Mouse (Mus musculus) lung, postnatal 0 days (tissue): Measurements from ENCODE around the gene Ccdc34. TPM values are rescaled to one million over a fixed set of nuclear protein-coding genes. Genes with fewer than 3 reads are reported as not detected.

Source experiments
- ATAC-seq: fragments of 200-750 bp; cut with Nextera tagmentation; 2 replicates; pipeline ENCODE4 v1.8.0; 2017; ENCODE audit warnings: moderate library complexity
- DNase-seq: peaks from one replicate; pipeline ENCODE4 v3.0.0-alpha.2; 2016; ENCODE audit warnings: low spot score
- H3K27ac ChIP-seq: fragments of 300-500 bp; sonication (generic); 2 replicates; pipeline ENCODE4 v1.5.1; 2014; ENCODE audit warnings: antibody characterized with exemption, mild to moderate bottlenecking, low read length, mixed read lengths
- H3K27me3 ChIP-seq: fragments of 300-500 bp; sonication (generic); replicated peaks from 2 replicates; pipeline ENCODE4 v1.6.1; 2014; ENCODE audit warnings: low read length, mixed read lengths; ENCODE audit not compliant: insufficient read depth
- H3K36me3 ChIP-seq: fragments of 300-500 bp; sonication (generic); 2 replicates; pipeline ENCODE4 v1.6.1; 2014; ENCODE audit warnings: low read length, mixed read lengths; ENCODE audit not compliant: insufficient read depth
- H3K4me1 ChIP-seq: fragments of 300-500 bp; sonication (generic); 2 replicates; pipeline ENCODE4 v1.6.1; 2014; ENCODE audit warnings: antibody characterized with exemption, low read depth, low read length, mixed read lengths; ENCODE audit not compliant: insufficient read depth
- H3K4me2 ChIP-seq: fragments of 300-500 bp; sonication (generic); replicated peaks from 2 replicates; pipeline ENCODE4 v1.6.1; 2014; ENCODE audit warnings: low read depth, mild to moderate bottlenecking, low read length, moderate library complexity, mixed read lengths
- H3K4me3 ChIP-seq: fragments of 300-500 bp; sonication (generic); 2 replicates; pipeline ENCODE4 v1.5.1; 2014; ENCODE audit warnings: low read depth, low read length
- H3K9ac ChIP-seq: fragments of 300-500 bp; sonication (generic); replicated peaks from 2 replicates; pipeline ENCODE4 v1.6.1; 2014; ENCODE audit warnings: low read depth, mild to moderate bottlenecking
- H3K9me3 ChIP-seq: fragments of 300-500 bp; sonication (generic); 2 replicates; pipeline ENCODE4 v1.6.1; 2016; ENCODE audit warnings: low read length, mixed read lengths
- CTCF ChIP-seq: IDR thresholded peaks from 2 replicates; pipeline ENCODE4 v1.5.1; 2016; ENCODE audit warnings: antibody characterized with exemption, mild to moderate bottlenecking
- EP300 ChIP-seq: IDR thresholded peaks from 2 replicates; pipeline ENCODE4 v1.6.1; 2016; ENCODE audit warnings: antibody characterized with exemption, mild to moderate bottlenecking, control low read depth
- WGBS: fragments of 180-500 bp; shearing (Covaris S2); extraction: QIAGEN DNeasy Blood & Tissue Kit; methylation state at CpG from one replicate; pipeline ENCODE4 v1.1.7; 2014; 5-methylcytosine and 5-hydroxymethylcytosine counted together
- polyA plus RNA-seq: library from polyadenylated mRNA; unstranded; fragments of >200 nt; fragmentation: Nextera tagmentation; extraction: Ambion mirVana; gene quantifications from 2 replicates; pipeline ENCODE4 v1.2.1, GENCODE M21; 2015

Ccdc34 gene
- polyA plus RNA-seq, 1 experiment from 2014 or later: 10.4 TPM

- no peak overlapping the region for H3K9ac ChIP-seq
- H3K27ac ChIP-seq: no peak overlapping the region
- H3K36me3 ChIP-seq: no peaks in the 10 kb centered on the region
- H3K4me1 ChIP-seq: no peaks in the 10 kb centered on the region
- H3K4me3 ChIP-seq: no peak overlapping the region
- TF ChIP-seq EP300: no peak
- no peak for TF ChIP-seq CTCF
- no peak overlapping the region for H3K4me2 ChIP-seq
- DNase-seq: no peak
- ATAC-seq: no peak
- 90% methylated on average over 7 of the region's 7 CpGs for WGBS
- no peaks in the 10 kb centered on the region for H3K27me3 ChIP-seq
- H3K9me3 ChIP-seq: no peaks in the 10 kb centered on the region
Observed at GRCm38 (mm10) chr2:109974807-109975206, 42.8 kb upstream of the Ccdc34 start.

DNA sequence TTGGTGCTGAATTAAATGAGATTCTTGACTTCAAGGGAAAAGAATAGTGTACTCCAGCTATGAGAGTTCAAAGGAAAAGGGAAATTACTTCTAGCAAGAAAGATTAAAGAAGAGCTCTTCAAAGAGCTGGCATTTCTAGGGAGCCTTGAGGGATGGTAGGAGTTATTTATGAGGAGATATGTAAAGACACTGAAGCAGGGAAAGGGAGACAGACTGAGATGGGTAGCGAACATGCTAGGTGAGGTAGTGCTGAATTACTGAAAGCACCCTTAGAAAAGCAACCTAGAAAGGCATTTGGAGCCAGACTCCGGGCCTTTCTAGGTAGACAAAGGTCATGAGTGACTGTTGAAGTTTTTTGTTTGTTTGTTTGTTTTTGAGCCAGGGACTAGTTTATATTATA, 41.4 kb upstream of the Ccdc34 start:
- no peak for ATAC-seq
- Histone ChIP-seq H3K27me3 (no peaks in the 10 kb centered on the region), H3K4me2 (no peak overlapping the region), H3K27ac (no peak overlapping the region), H3K4me3 (no peak overlapping the region), H3K36me3 (no peaks in the 10 kb centered on the region), H3K9ac (no peak overlapping the region), H3K4me1 (no peaks in the 10 kb centered on the region), H3K9me3 (no peaks in the 10 kb centered on the region)
- no peak for TF ChIP-seq CTCF
- TF ChIP-seq EP300: no peak
- WGBS: 88% methylated on average over 2 of the region's 2 CpGs
- DNase-seq: no peak

DNA sequence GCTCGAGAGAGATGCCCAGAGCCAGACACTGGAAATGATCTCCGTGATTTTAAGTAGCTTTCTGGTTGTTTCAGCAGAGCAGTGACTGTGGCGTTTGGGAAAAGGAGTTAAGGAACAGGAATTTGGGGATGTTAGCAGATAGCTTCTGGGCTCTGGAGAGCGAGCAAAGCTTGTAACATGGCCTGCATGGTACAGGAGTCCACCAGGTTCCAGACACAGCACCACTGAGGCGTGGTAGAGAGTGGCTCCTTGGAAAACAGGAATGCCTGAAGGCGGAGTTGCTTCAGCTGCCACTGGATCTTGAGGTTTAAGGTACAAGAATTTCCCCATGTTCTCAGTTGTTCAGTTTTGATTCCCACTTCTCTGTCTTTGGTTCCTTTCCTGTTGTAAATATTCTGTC, 40.3 kb upstream of the Ccdc34 start:
- 84% methylated on average over 6 of the region's 6 CpGs for WGBS
- DNase-seq (no peak), ATAC-seq (no peak)
- H3K27ac ChIP-seq: no peak overlapping the region
- H3K9me3 ChIP-seq: no peaks in the 10 kb centered on the region
- TF ChIP-seq EP300: no peak
- no peak for TF ChIP-seq CTCF
- no peaks in the 10 kb centered on the region for H3K27me3 ChIP-seq
- H3K36me3 ChIP-seq: no peaks in the 10 kb centered on the region
- no peaks in the 10 kb centered on the region for H3K4me1 ChIP-seq
- H3K4me3 ChIP-seq: no peak overlapping the region
- H3K4me2 ChIP-seq: no peak overlapping the region
- H3K9ac ChIP-seq: no peak overlapping the region

DNA sequence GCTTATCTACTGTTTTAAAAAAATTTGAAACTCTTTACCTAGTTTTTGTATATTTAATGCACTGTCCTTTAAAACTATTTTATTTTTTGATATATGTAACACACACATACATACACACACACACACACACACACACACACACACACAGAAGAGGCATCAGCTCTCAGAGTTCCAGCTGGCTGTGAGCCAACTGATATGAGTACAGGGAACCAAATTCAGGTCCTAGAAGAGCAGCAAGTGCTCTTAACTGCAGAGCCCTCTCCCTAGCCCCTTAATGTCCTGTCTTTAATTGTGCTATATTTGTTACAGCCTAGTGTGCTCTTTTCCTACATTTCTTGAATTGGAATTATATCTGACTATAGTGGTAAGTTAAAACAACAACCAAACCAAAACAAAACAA, 38.4 kb upstream of the Ccdc34 start:
- H3K4me2 ChIP-seq: no peak overlapping the region
- no peak overlapping the region for H3K27ac ChIP-seq
- H3K4me3 ChIP-seq: no peak overlapping the region
- no peak for DNase-seq
- H3K27me3 ChIP-seq: no peaks in the 10 kb centered on the region
- H3K36me3 ChIP-seq: no peaks in the 10 kb centered on the region
- TF ChIP-seq EP300 (no peak), CTCF (no peak)
- H3K9me3 ChIP-seq: no peaks in the 10 kb centered on the region
- ATAC-seq: no peak
- no peaks in the 10 kb centered on the region for H3K4me1 ChIP-seq
- no peak overlapping the region for H3K9ac ChIP-seq

DNA sequence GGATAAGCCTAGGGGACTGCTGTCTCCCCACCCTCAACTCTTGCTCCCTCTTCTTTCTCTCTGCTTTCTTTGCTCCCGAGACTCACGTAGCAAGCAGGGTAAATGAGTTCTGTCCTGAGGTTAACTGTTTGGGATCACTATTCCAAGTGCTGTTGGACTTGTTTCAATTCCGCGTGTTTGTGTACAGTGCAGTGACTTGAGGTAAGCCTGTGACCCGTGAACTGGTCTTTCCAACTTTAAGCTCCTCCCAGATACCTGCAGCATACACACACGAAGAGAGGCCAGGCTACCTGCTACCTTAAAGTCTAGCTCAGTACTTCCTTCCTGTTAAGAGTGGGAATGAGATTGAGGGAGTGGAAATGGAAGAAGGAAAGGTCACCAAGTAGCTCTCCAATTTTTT, 34.2 kb upstream of the Ccdc34 start:
- no peak overlapping the region for H3K27ac ChIP-seq
- H3K27me3 ChIP-seq: no peaks in the 10 kb centered on the region
- WGBS: 82% methylated on average over 6 of the region's 6 CpGs
- no peak overlapping the region for H3K4me3 ChIP-seq
- H3K4me1 ChIP-seq: no peaks in the 10 kb centered on the region
- DNase-seq (no peak), ATAC-seq (no peak)
- H3K9me3 ChIP-seq: no peaks in the 10 kb centered on the region
- no peaks in the 10 kb centered on the region for H3K36me3 ChIP-seq
- H3K9ac ChIP-seq: no peak overlapping the region
- TF ChIP-seq EP300 (no peak), CTCF (no peak)
- H3K4me2 ChIP-seq: no peak overlapping the region

DNA sequence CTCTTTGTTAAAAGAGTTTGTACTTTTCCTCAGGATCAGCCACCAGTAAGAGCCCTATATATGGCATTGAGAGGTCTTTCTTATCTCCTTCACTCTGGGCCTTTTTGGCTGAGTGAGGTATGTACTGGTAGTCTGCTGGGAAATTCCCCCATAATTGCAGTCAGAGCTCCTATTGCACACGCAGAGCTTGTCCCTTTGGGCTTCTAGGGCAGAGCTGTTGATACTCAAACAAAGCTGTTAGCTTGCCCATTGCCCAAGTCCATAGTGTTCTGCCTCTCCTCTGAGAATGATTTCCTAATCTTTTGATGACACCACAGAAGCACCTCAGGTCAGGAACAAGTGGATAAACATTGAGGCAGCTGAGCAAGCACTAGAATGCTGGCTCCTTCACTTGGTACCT, 32.7 kb upstream of the Ccdc34 start:
- ATAC-seq (no peak), DNase-seq (no peak)
- no peaks in the 10 kb centered on the region for H3K36me3 ChIP-seq
- no peak overlapping the region for H3K9ac ChIP-seq
- H3K4me3 ChIP-seq: no peak overlapping the region
- H3K27ac ChIP-seq: no peak overlapping the region
- TF ChIP-seq EP300 (no peak), CTCF (no peak)
- WGBS: 55% methylated on average over 1 of the region's 1 CpGs
- no peaks in the 10 kb centered on the region for H3K4me1 ChIP-seq
- no peaks in the 10 kb centered on the region for H3K27me3 ChIP-seq
- H3K9me3 ChIP-seq: no peaks in the 10 kb centered on the region
- no peak overlapping the region for H3K4me2 ChIP-seq

GRCm38 (mm10) chr2:109985560-109985959, 32.1 kb upstream of the Ccdc34 start:
- 52% methylated on average over 9 of the region's 9 CpGs for WGBS
- ATAC-seq (no peak), DNase-seq (no peak)
- H3K9me3 ChIP-seq: no peaks in the 10 kb centered on the region
- H3K4me2 ChIP-seq: no peak overlapping the region
- TF ChIP-seq EP300 (no peak), CTCF (no peak)
- no peak overlapping the region for H3K9ac ChIP-seq
- no peaks in the 10 kb centered on the region for H3K36me3 ChIP-seq
- H3K4me3 ChIP-seq: no peak overlapping the region
- no peaks in the 10 kb centered on the region for H3K4me1 ChIP-seq
- no peak overlapping the region for H3K27ac ChIP-seq
- H3K27me3 ChIP-seq: no peaks in the 10 kb centered on the region
